Comparison of ENCODE assay signal across 8 mouse cellular contexts in the genomic region with DNA sequence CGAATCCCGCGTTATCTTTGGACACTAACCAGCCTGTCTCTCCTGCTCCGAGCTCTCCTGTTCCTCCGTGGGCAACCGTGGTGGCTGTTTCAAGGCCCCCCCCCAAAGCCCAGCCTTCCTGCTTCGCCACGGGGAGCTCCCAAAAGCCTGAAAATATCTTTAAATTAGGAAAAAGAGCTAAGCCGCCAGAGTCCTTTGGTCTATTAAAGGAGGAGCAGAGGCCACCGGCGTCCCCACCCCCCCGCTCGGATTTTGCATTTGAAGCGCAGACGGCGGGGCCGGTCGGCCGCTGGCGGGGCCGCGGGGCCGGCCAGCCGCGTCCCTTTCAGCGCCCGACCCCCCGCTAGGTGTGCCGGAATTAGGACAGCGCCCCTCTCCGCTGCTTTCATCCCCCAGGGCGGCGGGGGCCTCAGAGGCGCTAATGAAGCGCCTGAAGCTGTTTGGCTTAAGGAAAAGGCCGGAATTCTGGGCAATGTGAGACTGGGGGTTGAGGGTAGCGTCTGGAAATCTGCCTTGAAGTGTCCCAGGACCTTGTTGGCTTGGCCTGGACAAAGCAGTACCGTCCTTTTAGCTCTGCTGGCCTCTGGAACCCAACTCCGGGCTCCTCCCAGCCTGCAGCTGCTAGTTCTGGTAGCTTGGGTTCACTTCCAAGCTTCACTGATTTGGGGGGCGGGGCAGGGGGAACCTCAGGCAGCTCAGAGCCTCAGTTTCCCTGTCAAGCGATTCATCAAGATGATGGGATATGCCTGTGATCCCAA. TPM values are rescaled to one million over a fixed set of nuclear protein-coding genes. Genes with fewer than 3 reads are reported as not detected.
DNase-seq lines count a peak whose midpoint lies in the region; ATAC-seq and TF ChIP-seq lines count a peak whose summit lies in the region.

No protein-coding gene starts in this region.

- DNase-seq in lung, adult 2 months, result no peak
- peak; percentile 22 to 45 for DNase-seq in cerebellum, postnatal 36 days
- peak; percentile 17 for DNase-seq in heart, postnatal 4 days
- DNase-seq in lung, postnatal 4 days, result peak; percentile 30 to 33
- no peak for DNase-seq in layer of hippocampus, postnatal 36 days
- DNase-seq in thymus, postnatal 36 days, result no peak
- DNase-seq in adrenal gland, adult 18-20 months (ENCODE audit: low spot score in 2 of 2), result no peak

- H3K4me3 ChIP-seq in lung, embryonic 15.5 days, result peak overlapping the region; percentile 67
- H3K4me3 ChIP-seq in lung, adult 2 months (replicated peaks; ENCODE audit: extremely low read depth, low read depth, low read length), result no peak overlapping the region

- H3K4me2 ChIP-seq in lung, embryonic 15.5 days, result peak overlapping the region; percentile 96

- peak overlapping the region; percentile 75; the same call in 1 of the 2 replicates for H3K9ac ChIP-seq in lung, embryonic 15.5 days

- H3K4me1 ChIP-seq in lung, embryonic 15.5 days, result peaks cover 26% of the 10 kb centered on the region
- peaks cover 8% of the 10 kb centered on the region for H3K4me1 ChIP-seq in lung, adult 2 months (ENCODE audit: control insufficient read depth, insufficient read depth, low read length)

- no peaks in the 10 kb centered on the region for H3K36me3 ChIP-seq in lung, embryonic 15.5 days

- ATAC-seq in lung, embryonic 15.5 days (ENCODE audit: borderline replicate concordance, extremely low read depth, low FRiP score, low TSS enrichment), result 0 out of 2 replicates have a peak, but pooled peaks have one; percentile 11

- no peak for TF ChIP-seq CTCF in lung, adult 2 months (IDR thresholded peaks at IDR 0.05; ENCODE audit: insufficient read depth, low read length)

- no peaks in the 10 kb centered on the region for H3K9me3 ChIP-seq in lung, embryonic 15.5 days

- peaks cover 9% of the 10 kb centered on the region for H3K27me3 ChIP-seq in lung, embryonic 15.5 days

- TF ChIP-seq POLR2A in lung, adult 2 months (IDR thresholded peaks at IDR 0.05; ENCODE audit: borderline replicate concordance, extremely low read depth, low read depth, low read length), result no peak

- WGBS in lung, embryonic 15.5 days, result 2% methylated on average over 41 of the region's 41 CpGs
- 4% methylated on average over 41 of the region's 41 CpGs for WGBS in lung, adult 2 months

- H3K27ac ChIP-seq in lung, embryonic 15.5 days, result peak overlapping the region; percentile 86

RNA-seq across cellular contexts. Expression of a gene that starts 23.6 kb away (rescaled TPM):
- polyA plus RNA-seq in lung, embryonic 15.5 days (2015; fragmentation: Nextera tagmentation; extraction: Ambion mirVana), result 18.6 and 19.7 TPM in 2 replicates
- polyA plus RNA-seq in lung, adult 2 months (2012; rRNA removed), result 81.1 and 86.4 TPM in 2 replicates
- total RNA-seq in heart, postnatal 4 days (2021), result 10 to 100 TPM; 37.5 to 39.8 TPM
- total RNA-seq in layer of hippocampus, postnatal 36 days (2021), result 100 to 1,000 TPM; 319 to 321 TPM
- total RNA-seq in adrenal gland, adult 18-20 months (2021), result 10 to 100 TPM; 39.6 to 76.0 TPM

Comparison
In these comparisons a context has a peak if more than half of its experiments do, and no peak if none do; other contexts are left out.
1. DNase-seq: peak in cerebellum, postnatal 36 days (2 of 2), heart, postnatal 4 days (single experiment) and lung, postnatal 4 days (2 of 2); none in lung, adult 2 months (single experiment), layer of hippocampus, postnatal 36 days (0 of 2), thymus, postnatal 36 days (0 of 2) and adrenal gland, adult 18-20 months (0 of 2).
2. RNA of a gene that starts 23.6 kb away (total RNA-seq): 319 to 321 TPM in layer of hippocampus, postnatal 36 days; 39.6 to 76.0 TPM in adrenal gland, adult 18-20 months and 37.5 to 39.8 TPM in heart, postnatal 4 days; every median in the first group is over 4 times any median in the second.